Mouse (Mus musculus) retina, postnatal 7 days (tissue): ENCODE results near the gene Tecr.

ENCODE experiments used
- DNase-seq: peaks from one replicate; pipeline ENCODE4 v3.0.0-alpha.2; 2012; ENCODE audit warnings: low read depth, low spot score

Gene Tecr

GRCm38 (mm10) chr8:83565731-83566375 is 41.9 kb downstream of the Tecr start:
- no peak for DNase-seq

GRCm38 (mm10) chr8:83563246-83563645 is 44.5 kb downstream of the Tecr start:
- DNase-seq: no peak

GRCm38 (mm10) chr8:83562669-83563068 is 45.1 kb downstream of the Tecr start:
- no peak for DNase-seq

GRCm38 (mm10) chr8:83535736-83536135 is 72.0 kb downstream of the Tecr start, which contains the start of gene Olfr370:
Gene Olfr370, plus strand, starts transcription at chr8:83535780.
- no peak for DNase-seq

GRCm38 (mm10) chr8:83534802-83535201 is 73.0 kb downstream of the Tecr start:
- no peak for DNase-seq
